23 mouse cellular contexts compared by ENCODE assay signal in genomic region chr17:73634896-73635295, GRCm38 (mm10).
DNase-seq lines count a peak whose midpoint lies in the region; ATAC-seq lines count a peak whose summit lies in the region.
"Had no signal": no experiment of that assay in that cellular context is flagged by ENCODE, and none has a peak within 500 bp of the region (broad histone marks: within the 10 kb centered on the region; RNA-seq: fewer than 3 reads in every experiment).

No protein-coding gene starts in this region.

- H3K9me3 ChIP-seq in forebrain, embryonic 12.5 days: no peaks in the 10 kb centered on the region
- H3K9me3 ChIP-seq in forebrain, embryonic 15.5 days: no peaks in the 10 kb centered on the region
- H3K9me3 ChIP-seq in neural tube, embryonic 11.5 days (ENCODE audit: control insufficient read depth, low read length): no peaks in the 10 kb centered on the region
- H3K9me3 ChIP-seq: embryonic facial prominence, embryonic 10.5 days; heart, embryonic 13.5 days had no signal

- no peak overlapping the region for H3K9ac ChIP-seq in forebrain, embryonic 12.5 days
- H3K9ac ChIP-seq in forebrain, embryonic 15.5 days (replicated peaks): no peak overlapping the region
- no peak overlapping the region for H3K9ac ChIP-seq in neural tube, embryonic 11.5 days (ENCODE audit: low read length)
- H3K9ac ChIP-seq: heart, embryonic 13.5 days; hindbrain, embryonic 14.5 days; limb, embryonic 12.5 days; liver, postnatal 0 days had no signal

- no peaks in the 10 kb centered on the region for H3K36me3 ChIP-seq in forebrain, embryonic 12.5 days (replicated peaks)
- no peaks in the 10 kb centered on the region for H3K36me3 ChIP-seq in forebrain, embryonic 15.5 days
- no peaks in the 10 kb centered on the region for H3K36me3 ChIP-seq in neural tube, embryonic 11.5 days (ENCODE audit: control insufficient read depth, insufficient read depth, low read length)
- H3K36me3 ChIP-seq: embryonic facial prominence, embryonic 10.5 days; heart, embryonic 13.5 days; limb, embryonic 12.5 days had no signal

- peaks cover 16% of the 10 kb centered on the region for H3K4me1 ChIP-seq in forebrain, embryonic 12.5 days
- peaks cover 5% of the 10 kb centered on the region; the same call in 1 of the 2 replicates for H3K4me1 ChIP-seq in forebrain, embryonic 15.5 days
- H3K4me1 ChIP-seq in neural tube, embryonic 11.5 days (ENCODE audit: control insufficient read depth, insufficient read depth, low read length): no peaks in the 10 kb centered on the region

- H3K4me2 ChIP-seq in forebrain, embryonic 12.5 days: no peak overlapping the region
- no peak overlapping the region for H3K4me2 ChIP-seq in forebrain, embryonic 15.5 days (replicated peaks)
- H3K4me2 ChIP-seq in neural tube, embryonic 11.5 days (ENCODE audit: low read depth): no peak overlapping the region
- H3K4me2 ChIP-seq: heart, embryonic 13.5 days; hindbrain, embryonic 14.5 days; limb, embryonic 12.5 days; liver, embryonic 11.5 days had no signal

- H3K4me3 ChIP-seq in forebrain, embryonic 12.5 days (replicated peaks): no peak overlapping the region
- H3K4me3 ChIP-seq in forebrain, embryonic 15.5 days: no peak overlapping the region
- H3K4me3 ChIP-seq in neural tube, embryonic 11.5 days (ENCODE audit: low read depth, low read length): no peak overlapping the region
- H3K4me3 ChIP-seq: embryonic facial prominence, embryonic 10.5 days; heart, adult 2 months; heart, embryonic 13.5 days; limb, embryonic 12.5 days had no signal

- H3K27ac ChIP-seq in forebrain, embryonic 12.5 days: no peak overlapping the region
- no peak overlapping the region for H3K27ac ChIP-seq in forebrain, embryonic 15.5 days (replicated peaks)
- H3K27ac ChIP-seq in neural tube, embryonic 11.5 days (ENCODE audit: low read depth, low read length): no peak overlapping the region; the same call in 1 of the 2 replicates
- H3K27ac ChIP-seq: embryonic facial prominence, embryonic 10.5 days; heart, adult 2 months; heart, embryonic 13.5 days; hindbrain, embryonic 14.5 days; limb, embryonic 12.5 days had no signal

- DNase-seq in adrenal gland, adult 2 months: peak; percentile 36
- DNase-seq in adrenal gland, postnatal 4 days (ENCODE audit: low spot score in 2 of 2): no peak
- no peak for DNase-seq in neural tube, embryonic 11.5 days (ENCODE audit: low spot score)
- DNase-seq in neural tube, embryonic 10.5 days (ENCODE audit: extremely low spot score, low spot score): no peak
- DNase-seq in testis, postnatal 14 days (ENCODE audit: low spot score): no peak
- DNase-seq: cerebellum, adult 11-12 months; cerebellum, postnatal 25 days; gastrocnemius, postnatal 36 days; heart, adult 2 months; heart, postnatal 14 days; layer of hippocampus, postnatal 36 days; liver, postnatal 0 days; right cerebral cortex, postnatal 25 days; spleen, adult 18-20 months had no signal

- H3K27me3 ChIP-seq in forebrain, embryonic 12.5 days: no peaks in the 10 kb centered on the region
- no peaks in the 10 kb centered on the region for H3K27me3 ChIP-seq in forebrain, embryonic 15.5 days
- no peaks in the 10 kb centered on the region for H3K27me3 ChIP-seq in neural tube, embryonic 11.5 days (ENCODE audit: control insufficient read depth, insufficient read depth, low read length)
- H3K27me3 ChIP-seq: heart, embryonic 13.5 days had no signal

- ATAC-seq in forebrain, embryonic 12.5 days (ENCODE audit: low FRiP score): peak; percentile 24; the same call in 1 of the 2 replicates
- ATAC-seq in forebrain, embryonic 15.5 days (replicated peaks): no peak
- ATAC-seq in neural tube, embryonic 11.5 days (ENCODE audit: insufficient read depth, low FRiP score, low TSS enrichment): peak; percentile 18; the same call in 1 of the 2 replicates
- no peak for ATAC-seq in cerebellum, adult (ENCODE audit: insufficient number of reproducible peaks, low FRiP score, low TSS enrichment)
- ATAC-seq: liver, postnatal 0 days; lung, postnatal 0 days had no signal

- 54% methylated on average over 2 of the region's 2 CpGs for whole genome bisulfite sequencing in forebrain, embryonic 12.5 days
- 59% methylated on average over 2 of the region's 2 CpGs for WGBS in forebrain, embryonic 15.5 days
- WGBS in neural tube, embryonic 11.5 days: 52% methylated on average over 2 of the region's 2 CpGs

Comparison
In these comparisons a context has a peak if more than half of its experiments do, and no peak if none do; other contexts are left out.
1. ATAC-seq: peak in forebrain, embryonic 12.5 days (single experiment) and neural tube, embryonic 11.5 days (single experiment); none in forebrain, embryonic 15.5 days (single experiment) and cerebellum, adult (single experiment).